Mouse (Mus musculus) ES-E14 (cell line): Measurements from ENCODE around the gene Pgbd5. TPM values are rescaled to one million over a fixed set of nuclear protein-coding genes. Genes with fewer than 3 reads are reported as not detected.

Experiments
- DNase-seq: peaks from one replicate; pipeline ENCODE4 v3.0.0-alpha.2; 2013; ENCODE audit warnings: low read depth, low spot score
- H3K27ac ChIP-seq: 2 replicates; pipeline ENCODE4 v1.5.1; 2012; ENCODE audit warnings: low read depth, mild to moderate bottlenecking, low read length, moderate library complexity, mixed read lengths; ENCODE audit not compliant: poor library complexity, insufficient read depth, severe bottlenecking
- H3K36me3 ChIP-seq: 2 replicates; pipeline ENCODE4 v1.6.1; 2012; ENCODE audit warnings: mild to moderate bottlenecking, low read length, moderate library complexity, mixed read lengths; ENCODE audit not compliant: control insufficient read depth, poor library complexity, insufficient read depth, severe bottlenecking
- H3K4me1 ChIP-seq, 2 experiments: fragments of 150-350 bp in 1 of 2; sonication (generic) in 1 of 2; 2 replicates each; pipeline ENCODE4 v1.6.1; 2012; ENCODE audit warnings: low read length in 2 of 2, mild to moderate bottlenecking in 1 of 2, mixed read lengths in 1 of 2; ENCODE audit not compliant: control insufficient read depth in 2 of 2, insufficient read depth in 2 of 2, poor library complexity in 1 of 2
- H3K4me3 ChIP-seq, 2 experiments: fragments of 150-350 bp in 1 of 2; sonication (generic) in 1 of 2; 2 replicates each; pipeline ENCODE4 v1.5.1; 2012; ENCODE audit warnings: low read length in 2 of 2, low read depth in 1 of 2, mild to moderate bottlenecking in 1 of 2, mixed read lengths in 1 of 2; ENCODE audit not compliant: insufficient read depth in 1 of 2, poor library complexity in 1 of 2, severe bottlenecking in 1 of 2
- H3K9ac ChIP-seq: 2 replicates; pipeline ENCODE4 v1.6.1; 2012; ENCODE audit warnings: low read depth, mild to moderate bottlenecking, low read length, mixed read lengths; ENCODE audit not compliant: poor library complexity, insufficient read depth, severe bottlenecking
- H3K9me3 ChIP-seq: fragments of 150-350 bp; sonication (generic); 2 replicates; pipeline ENCODE4 v1.6.1; 2012; ENCODE audit warnings: low read depth, mild to moderate bottlenecking, low read length; ENCODE audit not compliant: control insufficient read depth, insufficient read depth
- CHD2 ChIP-seq: IDR thresholded peaks from 2 replicates; pipeline ENCODE4 v1.6.1; 2014; ENCODE audit warnings: mild to moderate bottlenecking, low read depth, low read length, inconsistent platforms
- HCFC1 ChIP-seq: IDR thresholded peaks from 2 replicates; pipeline ENCODE4 v1.6.1; 2012; ENCODE audit warnings: low read length, inconsistent platforms, borderline replicate concordance; ENCODE audit not compliant: insufficient read depth
- MAFK ChIP-seq: IDR thresholded peaks from 2 replicates; pipeline ENCODE4 v1.6.1; 2014; ENCODE audit warnings: mild to moderate bottlenecking, low read depth, low read length, inconsistent platforms; ENCODE audit not compliant: insufficient read depth
- ZC3H11A ChIP-seq: IDR thresholded peaks from 2 replicates; pipeline ENCODE4 v1.6.1; 2012; ENCODE audit warnings: low read depth, mild to moderate bottlenecking, inconsistent platforms, low read length, borderline replicate concordance
- ZNF384 ChIP-seq: IDR thresholded peaks from 2 replicates; pipeline ENCODE4 v1.6.1; 2012; ENCODE audit warnings: low read depth, low read length, inconsistent platforms
- in situ Hi-C, 2 experiments: fragments of 600-800 bp; cut with MboI; formaldehyde crosslinking; loops; one replicate each; pipeline ENCODE4 v1.15.1; 2025; ENCODE audit warnings: low sequenced_read_pairs in 2 of 2, inconsistent platforms in 1 of 2; ENCODE audit not compliant: unreplicated experiment in 2 of 2
- total RNA-seq: library from RNA; depleted of rRNA; stranded (reverse); fragments of 300-350 nt; gene quantifications from 2 replicates; pipeline ENCODE4 v1.2.3, GENCODE M21; 2012

The Pgbd5 gene
- total RNA-seq, 1 experiment, result 2.1 TPM

DNA sequence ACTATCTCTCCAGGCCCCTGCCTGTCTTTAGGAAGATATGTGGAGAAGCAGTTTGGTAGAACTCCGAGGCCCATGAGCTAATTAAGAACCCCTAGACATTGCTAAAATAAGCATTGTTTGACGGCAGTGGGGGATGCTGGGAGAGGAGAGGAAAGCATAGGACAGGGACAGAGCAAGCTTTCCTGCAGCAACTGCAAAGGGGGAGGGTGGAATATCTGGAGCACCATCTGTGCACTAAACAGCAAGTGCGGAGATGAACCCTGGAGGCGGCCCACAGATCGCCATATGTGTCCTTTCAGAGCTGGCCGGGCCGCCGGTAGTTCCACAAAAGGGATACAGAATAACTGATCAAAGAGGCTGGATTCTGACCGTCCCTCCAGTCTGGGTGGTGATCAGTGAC is 37.2 kb upstream of the Pgbd5 start:
- no peak overlapping the region for H3K27ac ChIP-seq
- H3K4me3 ChIP-seq, result no peak overlapping the region
- no peaks in the 10 kb centered on the region for H3K4me1 ChIP-seq
- no peak overlapping the region for H3K9ac ChIP-seq
- in situ Hi-C loops, result no loop called here
- no peaks in the 10 kb centered on the region for H3K9me3 ChIP-seq
- TF ChIP-seq ZC3H11A (no peak), MAFK (no peak), HCFC1 (no peak), CHD2 (no peak), ZNF384 (no peak)
- no peaks in the 10 kb centered on the region for H3K36me3 ChIP-seq
- DNase-seq, result no peak

DNA sequence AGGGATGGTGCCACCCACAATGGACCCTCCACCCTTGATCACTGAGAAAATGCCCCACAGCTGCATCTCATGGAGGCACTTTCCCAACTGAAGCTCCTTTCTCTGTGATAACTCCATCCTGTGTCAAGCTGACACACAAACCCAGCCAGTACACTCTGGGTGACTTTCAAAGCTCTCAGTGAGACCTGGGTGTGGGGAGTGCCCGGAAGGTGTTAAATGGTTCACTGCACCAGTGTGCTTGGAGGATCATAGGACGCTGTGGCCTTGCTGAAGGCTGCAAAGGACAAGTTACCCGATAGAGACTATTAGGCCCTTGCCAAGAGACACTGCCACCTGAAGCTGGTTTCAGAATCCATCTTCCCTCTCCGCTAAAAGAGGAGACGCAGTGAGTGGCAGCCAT is 36.2 kb upstream of the Pgbd5 start:
- Histone ChIP-seq H3K27ac (no peak overlapping the region), H3K4me1 (no peaks in the 10 kb centered on the region), H3K36me3 (no peaks in the 10 kb centered on the region), H3K4me3 (no peak overlapping the region), H3K9me3 (no peaks in the 10 kb centered on the region), H3K9ac (no peak overlapping the region)
- no peak for DNase-seq
- in situ Hi-C loops, result no loop called here
- TF ChIP-seq HCFC1, result no peak
- no peak for TF ChIP-seq MAFK
- TF ChIP-seq CHD2, result no peak
- no peak for TF ChIP-seq ZNF384
- no peak for TF ChIP-seq ZC3H11A

DNA sequence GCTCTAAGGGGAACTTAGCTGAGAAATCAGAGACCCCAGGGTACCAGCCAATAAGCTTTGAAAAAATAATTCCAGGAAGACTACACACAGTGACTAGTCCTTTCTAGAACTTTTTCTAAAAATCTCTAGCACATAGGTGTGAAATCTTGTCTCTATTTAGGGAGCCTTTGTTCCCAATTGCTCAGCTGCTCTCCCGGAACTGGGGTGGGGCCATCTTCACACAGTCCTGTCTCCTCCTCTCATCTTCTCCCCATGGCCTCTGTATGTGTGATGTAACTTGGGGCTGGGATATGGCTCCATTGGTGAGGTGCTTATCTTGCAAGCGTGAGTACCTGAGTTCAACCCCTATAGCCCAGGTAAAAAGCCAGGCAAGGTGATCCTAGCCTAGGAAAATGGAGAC is 25.2 kb upstream of the Pgbd5 start:
- H3K4me3 ChIP-seq, result no peak overlapping the region
- TF ChIP-seq MAFK, result no peak
- TF ChIP-seq HCFC1, result no peak
- TF ChIP-seq ZC3H11A, result no peak
- no peak for TF ChIP-seq ZNF384
- no peak overlapping the region for H3K27ac ChIP-seq
- H3K36me3 ChIP-seq, result no peaks in the 10 kb centered on the region
- H3K4me1 ChIP-seq, result no peaks in the 10 kb centered on the region
- DNase-seq, result no peak
- no peaks in the 10 kb centered on the region for H3K9me3 ChIP-seq
- in situ Hi-C loops, result no loop called here
- H3K9ac ChIP-seq, result no peak overlapping the region

DNA sequence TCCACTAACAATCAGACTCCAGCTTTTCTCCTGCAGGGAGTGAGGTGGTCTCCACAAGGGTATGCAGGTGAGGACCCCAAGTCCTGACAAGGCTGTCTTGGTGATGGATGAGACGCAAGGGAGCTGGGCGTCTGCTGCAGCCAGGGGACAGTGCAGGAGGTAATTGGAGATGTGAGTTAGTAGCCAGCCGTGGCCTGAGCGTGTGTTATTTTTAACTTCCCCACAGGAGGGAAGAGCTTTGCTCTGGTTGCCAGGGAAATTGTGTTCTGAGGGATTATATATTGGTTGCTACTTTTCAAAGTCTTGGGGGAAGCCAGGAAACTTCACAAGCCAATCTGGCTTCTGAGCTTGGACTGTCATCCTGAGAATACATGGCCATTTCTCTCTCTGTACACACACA is 23.7 kb upstream of the Pgbd5 start:
- TF ChIP-seq HCFC1 (no peak), MAFK (no peak), CHD2 (no peak), ZC3H11A (no peak), ZNF384 (no peak)
- Histone ChIP-seq H3K36me3 (no peaks in the 10 kb centered on the region), H3K9ac (no peak overlapping the region), H3K27ac (no peak overlapping the region), H3K9me3 (no peaks in the 10 kb centered on the region), H3K4me3 (no peak overlapping the region), H3K4me1 (no peaks in the 10 kb centered on the region)
- in situ Hi-C loops, result no loop called here
- DNase-seq, result no peak

DNA sequence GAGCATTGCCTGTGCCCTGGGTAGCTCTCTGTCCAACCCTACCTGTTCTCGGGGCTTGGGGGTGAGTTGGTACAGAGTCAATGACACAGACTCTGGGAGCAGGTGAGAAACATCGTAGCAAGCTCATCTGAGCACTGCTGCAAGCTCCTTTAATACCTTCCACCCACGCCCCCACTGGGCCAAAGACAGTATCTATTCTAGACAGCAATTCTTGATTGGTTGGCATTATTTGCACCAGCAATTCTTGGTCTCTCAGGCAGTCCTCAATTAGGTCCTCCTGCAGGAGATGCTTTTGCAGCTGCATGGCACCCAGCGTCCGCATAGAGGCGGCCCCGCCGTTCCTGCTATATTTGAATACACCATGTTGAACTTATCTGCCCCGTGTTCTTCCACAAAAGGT is 22.7 kb upstream of the Pgbd5 start:
- no peaks in the 10 kb centered on the region for H3K4me1 ChIP-seq
- no peaks in the 10 kb centered on the region for H3K9me3 ChIP-seq
- in situ Hi-C loops, result no loop called here
- no peak overlapping the region for H3K27ac ChIP-seq
- H3K4me3 ChIP-seq, result no peak overlapping the region
- H3K9ac ChIP-seq, result no peak overlapping the region
- no peak for DNase-seq
- H3K36me3 ChIP-seq, result no peaks in the 10 kb centered on the region
- TF ChIP-seq MAFK (no peak), CHD2 (no peak)
